Mouse (Mus musculus): Measurements from ENCODE around the gene Chrna1. TPM values are rescaled to one million over a fixed set of nuclear protein-coding genes. Genes with fewer than 3 reads are reported as not detected.

Gene Chrna1
- polyA plus RNA-seq, 1 experiment from 2014 or later, result 0.32 TPM

- H3K9me3 ChIP-seq (ENCODE audit: control insufficient read depth, low read length), result no peaks in the 10 kb centered on the region
- no peak overlapping the region for H3K4me3 ChIP-seq (replicated peaks; ENCODE audit: low read length)
- DNase-seq (ENCODE audit: low spot score) (no peak), ATAC-seq (ENCODE audit: low FRiP score) (no peak)
- WGBS, result 80% methylated on average over 3 of the region's 3 CpGs
- H3K27me3 ChIP-seq (ENCODE audit: control insufficient read depth, insufficient read depth, low read length), result no peaks in the 10 kb centered on the region
- H3K4me2 ChIP-seq (replicated peaks), result no peak overlapping the region
- no peaks in the 10 kb centered on the region for H3K4me1 ChIP-seq (replicated peaks; ENCODE audit: control insufficient read depth, insufficient read depth, low read length)
- H3K27ac ChIP-seq, result no peak overlapping the region
- no peaks in the 10 kb centered on the region for H3K36me3 ChIP-seq (replicated peaks; ENCODE audit: control insufficient read depth, insufficient read depth)
- no peak overlapping the region for H3K9ac ChIP-seq
These were observed 27.2 kb downstream of the Chrna1 start for GRCm38 (mm10) chr2:73552926-73553325.

- H3K4me2 ChIP-seq (replicated peaks), result 0 out of 2 replicates have a peak overlapping the region, but pooled peaks have one; percentile 21
- no peaks in the 10 kb centered on the region for H3K9me3 ChIP-seq (ENCODE audit: control insufficient read depth, low read length)
- H3K36me3 ChIP-seq (replicated peaks; ENCODE audit: control insufficient read depth, insufficient read depth), result no peaks in the 10 kb centered on the region
- no peaks in the 10 kb centered on the region for H3K4me1 ChIP-seq (replicated peaks; ENCODE audit: control insufficient read depth, insufficient read depth, low read length)
- WGBS, result 24% methylated on average over 6 of the region's 6 CpGs
- H3K4me3 ChIP-seq (replicated peaks; ENCODE audit: low read length), result no peak overlapping the region
- H3K9ac ChIP-seq, result no peak overlapping the region
- H3K27ac ChIP-seq, result no peak overlapping the region
- ATAC-seq (ENCODE audit: low FRiP score), result no peak
- DNase-seq (ENCODE audit: low spot score), result peak; percentile 87
- no peaks in the 10 kb centered on the region for H3K27me3 ChIP-seq (ENCODE audit: control insufficient read depth, insufficient read depth, low read length)
These were observed 29.4 kb downstream of the Chrna1 start for GRCm38 (mm10) chr2:73550725-73551124.

DNA sequence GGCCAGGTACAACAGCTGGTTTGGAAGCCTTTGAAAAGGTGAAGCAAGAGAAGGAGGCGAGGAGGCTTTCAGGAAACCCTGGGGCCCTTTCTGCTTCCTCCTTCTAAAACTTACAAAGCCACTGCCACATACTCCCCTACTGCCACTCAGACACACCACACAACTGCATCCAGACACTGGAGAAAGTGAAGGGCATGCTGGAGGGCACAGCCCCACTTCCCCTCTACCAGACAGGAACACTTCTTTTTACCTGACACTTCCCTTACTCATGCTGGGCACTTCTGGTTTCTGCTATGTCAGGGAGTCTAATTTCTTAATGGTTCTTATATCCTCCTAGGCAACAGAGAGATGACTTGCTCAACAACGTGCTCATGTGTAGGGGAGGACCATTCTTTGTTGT lies 31.6 kb downstream of the Chrna1 start:
- Histone ChIP-seq H3K4me2 (replicated peaks) (no peak overlapping the region), H3K36me3 (replicated peaks; ENCODE audit: control insufficient read depth, insufficient read depth) (no peaks in the 10 kb centered on the region), H3K27ac (no peak overlapping the region), H3K4me3 (replicated peaks; ENCODE audit: low read length) (no peak overlapping the region), H3K9me3 (ENCODE audit: control insufficient read depth, low read length) (no peaks in the 10 kb centered on the region), H3K9ac (no peak overlapping the region), H3K27me3 (ENCODE audit: control insufficient read depth, insufficient read depth, low read length) (no peaks in the 10 kb centered on the region), H3K4me1 (replicated peaks; ENCODE audit: control insufficient read depth, insufficient read depth, low read length) (no peaks in the 10 kb centered on the region)
- DNase-seq (ENCODE audit: low spot score), result no peak
- no peak for ATAC-seq (ENCODE audit: low FRiP score)
- WGBS, result 77% methylated on average over 2 of the region's 2 CpGs

DNA sequence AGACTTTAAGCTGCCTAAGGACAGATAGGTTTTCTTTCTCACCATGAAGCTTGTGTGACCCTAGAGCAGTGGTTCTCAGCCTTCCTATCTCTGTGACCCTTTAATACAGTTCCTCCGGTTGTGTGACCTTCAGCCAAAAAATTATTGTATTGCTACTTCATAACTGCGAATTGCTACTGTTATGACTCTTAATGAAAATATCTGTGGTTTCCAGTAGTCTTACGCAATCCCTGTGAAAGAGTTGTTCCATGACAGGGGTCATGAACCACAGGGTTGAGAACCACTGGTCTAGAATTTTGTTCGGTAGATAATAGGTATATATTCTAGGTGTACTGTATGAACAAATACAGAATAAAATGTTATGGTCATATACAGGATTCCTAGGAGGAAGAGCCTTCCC lies 32.9 kb downstream of the Chrna1 start:
- Histone ChIP-seq H3K4me2 (replicated peaks) (no peak overlapping the region), H3K36me3 (replicated peaks; ENCODE audit: control insufficient read depth, insufficient read depth) (no peaks in the 10 kb centered on the region), H3K4me3 (replicated peaks; ENCODE audit: low read length) (no peak overlapping the region), H3K9ac (no peak overlapping the region), H3K27me3 (ENCODE audit: control insufficient read depth, insufficient read depth, low read length) (no peaks in the 10 kb centered on the region), H3K27ac (no peak overlapping the region), H3K4me1 (replicated peaks; ENCODE audit: control insufficient read depth, insufficient read depth, low read length) (no peaks in the 10 kb centered on the region), H3K9me3 (ENCODE audit: control insufficient read depth, low read length) (no peaks in the 10 kb centered on the region)
- ATAC-seq (ENCODE audit: low FRiP score) (no peak), DNase-seq (ENCODE audit: low spot score) (no peak)
- WGBS, result 93% methylated on average over 4 of the region's 4 CpGs

GRCm38 (mm10) chr2:73545556-73545955 lies 34.6 kb downstream of the Chrna1 start:
- no peaks in the 10 kb centered on the region for H3K9me3 ChIP-seq (ENCODE audit: control insufficient read depth, low read length)
- no peaks in the 10 kb centered on the region for H3K4me1 ChIP-seq (replicated peaks; ENCODE audit: control insufficient read depth, insufficient read depth, low read length)
- no peak overlapping the region for H3K4me2 ChIP-seq (replicated peaks)
- DNase-seq (ENCODE audit: low spot score) (no peak), ATAC-seq (ENCODE audit: low FRiP score) (no peak)
- 85% methylated on average over 2 of the region's 2 CpGs for whole genome bisulfite sequencing
- H3K9ac ChIP-seq, result no peak overlapping the region
- H3K27me3 ChIP-seq (ENCODE audit: control insufficient read depth, insufficient read depth, low read length), result no peaks in the 10 kb centered on the region
- H3K36me3 ChIP-seq (replicated peaks; ENCODE audit: control insufficient read depth, insufficient read depth), result no peaks in the 10 kb centered on the region
- no peak overlapping the region for H3K4me3 ChIP-seq (replicated peaks; ENCODE audit: low read length)
- no peak overlapping the region for H3K27ac ChIP-seq

GRCm38 (mm10) chr2:73540450-73541162 lies 39.5 kb downstream of the Chrna1 start:
- Histone ChIP-seq H3K9ac (no peak overlapping the region), H3K9me3 (ENCODE audit: control insufficient read depth, low read length) (no peaks in the 10 kb centered on the region), H3K36me3 (replicated peaks; ENCODE audit: control insufficient read depth, insufficient read depth) (no peaks in the 10 kb centered on the region), H3K27me3 (ENCODE audit: control insufficient read depth, insufficient read depth, low read length) (no peaks in the 10 kb centered on the region), H3K4me1 (replicated peaks; ENCODE audit: control insufficient read depth, insufficient read depth, low read length) (no peaks in the 10 kb centered on the region), H3K4me2 (replicated peaks) (peak overlapping the region; percentile 26; the same call in 1 of the 2 replicates), H3K27ac (no peak overlapping the region), H3K4me3 (replicated peaks; ENCODE audit: low read length) (no peak overlapping the region)
- ATAC-seq (ENCODE audit: low FRiP score) (no peak), DNase-seq (ENCODE audit: low spot score) (no peak)
- WGBS, result 43% methylated on average over 16 of the region's 16 CpGs

- no peaks in the 10 kb centered on the region for H3K4me1 ChIP-seq (replicated peaks; ENCODE audit: control insufficient read depth, insufficient read depth, low read length)
- ATAC-seq (ENCODE audit: low FRiP score), result no peak
- 15% methylated on average over 1 of the region's 1 CpGs for WGBS
These were observed 40.4 kb downstream of the Chrna1 start for GRCm38 (mm10) chr2:73539697-73540096.

DNA sequence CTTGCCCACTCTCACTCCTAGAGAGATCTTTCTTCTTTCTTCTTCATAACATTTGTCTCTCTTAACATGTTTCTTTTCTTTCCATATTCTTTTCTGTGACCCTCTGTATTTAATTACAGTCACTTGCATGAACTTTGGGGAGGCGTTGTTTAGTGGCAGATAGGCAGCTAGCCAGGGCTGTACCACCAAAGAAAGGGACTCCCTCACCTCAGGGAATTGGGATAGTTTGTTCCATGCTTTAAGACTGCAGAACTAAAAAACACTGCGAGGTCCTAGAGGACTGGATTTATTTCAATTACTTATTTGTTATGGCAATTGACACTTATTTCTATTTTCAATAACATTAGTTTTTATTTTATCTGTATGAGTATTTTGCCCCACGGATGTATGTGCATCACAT lies 41.0 kb downstream of the Chrna1 start:
- no peak overlapping the region for H3K4me2 ChIP-seq (replicated peaks)

More at GRCm38 (mm10) chr2:73539697-73540096, 40.4 kb downstream of the Chrna1 start:
- DNase-seq (ENCODE audit: low spot score), result no peak
- no peak overlapping the region for H3K4me3 ChIP-seq (replicated peaks; ENCODE audit: low read length)
- H3K27ac ChIP-seq, result no peak overlapping the region
- H3K27me3 ChIP-seq (ENCODE audit: control insufficient read depth, insufficient read depth, low read length), result no peaks in the 10 kb centered on the region
- no peak overlapping the region for H3K4me2 ChIP-seq (replicated peaks)
- no peaks in the 10 kb centered on the region for H3K9me3 ChIP-seq (ENCODE audit: control insufficient read depth, low read length)
- H3K36me3 ChIP-seq (replicated peaks; ENCODE audit: control insufficient read depth, insufficient read depth), result no peaks in the 10 kb centered on the region
- H3K9ac ChIP-seq, result no peak overlapping the region

GRCm38 (mm10) chr2:73538590-73538989 lies 41.5 kb downstream of the Chrna1 start:
- 83% methylated on average over 13 of the region's 13 CpGs for WGBS
- Histone ChIP-seq H3K36me3 (replicated peaks; ENCODE audit: control insufficient read depth, insufficient read depth) (no peaks in the 10 kb centered on the region), H3K4me1 (replicated peaks; ENCODE audit: control insufficient read depth, insufficient read depth, low read length) (no peaks in the 10 kb centered on the region), H3K9ac (no peak overlapping the region), H3K9me3 (ENCODE audit: control insufficient read depth, low read length) (no peaks in the 10 kb centered on the region), H3K27ac (no peak overlapping the region), H3K4me3 (replicated peaks; ENCODE audit: low read length) (no peak overlapping the region), H3K4me2 (replicated peaks) (no peak overlapping the region), H3K27me3 (ENCODE audit: control insufficient read depth, insufficient read depth, low read length) (no peaks in the 10 kb centered on the region)
- ATAC-seq (ENCODE audit: low FRiP score) (no peak), DNase-seq (ENCODE audit: low spot score) (no peak)

More for the DNA sequence above, 41.0 kb downstream of the Chrna1 start:
- H3K27me3 ChIP-seq (ENCODE audit: control insufficient read depth, insufficient read depth, low read length), result no peaks in the 10 kb centered on the region
- no peaks in the 10 kb centered on the region for H3K4me1 ChIP-seq (replicated peaks; ENCODE audit: control insufficient read depth, insufficient read depth, low read length)
- WGBS, result 89% methylated on average over 3 of the region's 3 CpGs
- ATAC-seq (ENCODE audit: low FRiP score) (no peak), DNase-seq (ENCODE audit: low spot score) (no peak)
- no peak overlapping the region for H3K9ac ChIP-seq
- H3K27ac ChIP-seq, result no peak overlapping the region
- H3K4me3 ChIP-seq (replicated peaks; ENCODE audit: low read length), result no peak overlapping the region
- no peaks in the 10 kb centered on the region for H3K9me3 ChIP-seq (ENCODE audit: control insufficient read depth, low read length)
- no peaks in the 10 kb centered on the region for H3K36me3 ChIP-seq (replicated peaks; ENCODE audit: control insufficient read depth, insufficient read depth)

Data from hindbrain, embryonic 14.5 days (tissue).